Mouse (Mus musculus) stomach, postnatal 0 days (tissue): Measurements from ENCODE around the gene Vmn2r14.

Experiments used
- CTCF ChIP-seq: IDR thresholded peaks from 2 replicates; pipeline ENCODE4 v1.5.1; 2016; ENCODE audit warnings: antibody characterized with exemption, low read depth, mild to moderate bottlenecking, moderate library complexity
- EP300 ChIP-seq: optimal IDR thresholded peaks from 2 replicates; pipeline ENCODE3; 2016; ENCODE audit warnings: antibody characterized with exemption

DNA sequence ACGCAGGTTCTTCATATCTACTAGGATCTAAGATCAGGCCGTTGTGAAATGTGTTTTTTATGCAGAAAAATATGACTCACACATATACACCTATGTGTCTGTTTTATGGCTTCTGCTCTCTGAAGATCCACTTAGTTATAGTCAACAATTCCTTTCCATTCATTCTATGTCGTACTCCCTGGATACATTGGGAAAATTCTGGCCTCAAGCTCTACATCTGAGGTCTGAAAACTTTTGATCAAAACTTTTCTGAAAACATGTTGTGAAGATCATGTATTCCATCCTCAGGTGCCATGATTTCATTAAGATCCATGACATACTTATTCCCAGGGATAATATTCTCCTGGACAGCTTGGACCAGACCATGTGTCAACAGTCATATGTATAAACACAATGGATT lies at the start of gene Vmn2r14:
- TF ChIP-seq CTCF = no peak
- no peak for TF ChIP-seq EP300
